Mouse (Mus musculus): ENCODE measurements around the gene Osgep.

DNA sequence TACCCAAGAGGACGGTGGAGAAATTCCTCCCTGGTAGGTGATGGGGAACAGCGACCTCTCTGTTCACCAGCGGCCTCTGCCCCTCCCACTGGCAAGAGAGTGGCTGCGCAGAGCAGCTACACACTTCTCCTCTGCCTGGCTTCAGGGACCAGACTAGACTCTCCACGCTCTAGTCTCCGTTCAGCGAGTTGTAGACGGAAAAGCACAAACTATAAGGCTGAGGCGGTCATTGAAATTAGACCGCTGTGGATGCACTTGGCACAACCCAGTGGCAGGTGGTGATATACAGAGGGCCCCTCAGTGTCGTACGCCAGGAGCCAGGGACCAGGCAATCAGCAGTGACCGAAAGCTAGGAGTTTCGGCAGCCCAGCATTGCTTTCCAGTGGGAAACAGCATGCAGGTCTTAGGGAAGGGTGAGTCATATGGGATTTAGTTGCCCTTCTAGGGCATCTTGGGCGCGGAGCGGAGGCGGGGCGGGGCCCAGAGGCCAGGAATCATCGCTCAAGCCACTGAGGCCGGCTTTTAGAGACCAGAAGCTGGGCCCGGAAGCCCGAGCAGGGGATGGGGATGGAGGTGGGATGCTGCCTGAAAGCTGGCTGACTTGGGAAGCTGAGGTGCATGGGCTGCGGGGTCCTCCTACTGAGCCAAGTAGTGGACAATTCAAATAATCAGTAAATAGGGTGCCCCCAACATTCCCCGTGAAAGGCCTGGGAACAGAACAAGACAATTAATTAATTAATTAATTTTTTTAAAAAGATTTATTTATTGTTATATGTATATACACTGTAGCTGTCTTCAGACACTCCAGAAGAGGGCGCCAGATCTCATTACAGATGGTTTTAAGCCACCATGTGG is 20.5 kb downstream of the Osgep start:
- TF ChIP-seq POLR2A (IDR thresholded peaks at IDR 0.05; ENCODE audit: low read depth, low read length) (no peak), CTCF (conservative IDR thresholded peaks at IDR 0.05; ENCODE audit: insufficient read depth, insufficient read length, low read depth, low read length) (peak; percentile 59)
